Mouse (Mus musculus): Measurements from ENCODE around the gene Emx1.

DNA sequence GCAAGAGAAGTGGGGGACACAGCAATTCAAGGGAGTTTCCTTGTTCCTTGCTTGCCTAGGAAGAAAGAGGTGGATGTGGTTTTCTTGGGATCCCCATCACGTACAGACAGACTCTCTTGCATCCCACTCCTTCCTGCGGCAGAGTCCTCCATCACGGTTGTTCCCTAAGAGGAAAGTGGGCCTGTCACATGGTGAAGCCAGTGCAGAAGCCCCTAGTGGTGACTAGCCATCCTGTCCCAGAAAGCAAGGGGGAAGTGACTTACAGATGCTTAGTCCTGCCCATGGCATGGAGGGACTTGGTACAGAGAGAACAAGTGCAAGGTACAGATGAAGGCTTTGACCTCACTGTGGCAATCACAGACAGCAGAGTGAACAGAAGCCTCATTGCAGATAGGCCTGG, 66.0 kb downstream of the Emx1 start:
- TF ChIP-seq CTCF (IDR thresholded peaks at IDR 0.05; ENCODE audit: extremely low read depth, insufficient read depth, insufficient read length, insufficient replicate concordance): no peak
- TF ChIP-seq POLR2A (IDR thresholded peaks at IDR 0.05; ENCODE audit: low read depth, low read length): no peak

All from spleen, adult 2 months (tissue).